Mouse (Mus musculus): ENCODE results near the gene Tmed2. TPM values are rescaled to one million over a fixed set of nuclear protein-coding genes. Genes with fewer than 3 reads are reported as not detected.
"Not testable (repeated sequence)": the region's sequence is repeated elsewhere in the genome, so short reads cannot be mapped to it uniquely, and the experiment has no call there.

The Tmed2 gene
- polyA plus RNA-seq, 1 experiment from 2014 or later, result 465 TPM

DNA sequence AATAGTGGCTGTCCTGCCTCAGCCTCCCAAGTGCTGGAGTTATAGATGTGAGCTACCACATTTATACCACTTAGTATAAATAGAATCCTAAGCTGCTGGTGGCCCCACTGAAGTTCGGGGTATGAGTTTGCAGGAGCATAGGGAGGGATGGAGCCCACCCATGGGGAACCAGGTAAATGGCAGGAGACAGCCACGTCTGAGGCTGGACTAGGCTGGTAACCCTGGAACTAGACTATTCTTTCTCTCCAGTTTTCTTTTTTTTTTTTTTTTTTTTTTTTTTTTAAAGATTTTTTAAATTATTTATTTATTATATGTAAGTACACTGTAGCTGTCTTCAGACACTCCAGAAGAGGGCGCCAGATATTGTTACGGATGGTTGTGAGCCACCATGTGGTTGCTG lies 40.5 kb upstream of the Tmed2 start:
- 80% methylated on average over 2 of the region's 4 CpGs for WGBS
- ATAC-seq (replicated peaks; ENCODE audit: low FRiP score); H3K4me2 ChIP-seq (ENCODE audit: low read depth, low read length, severe bottlenecking); H3K27me3 ChIP-seq (ENCODE audit: control insufficient read depth, insufficient read depth, low read length); H3K9me3 ChIP-seq (ENCODE audit: control insufficient read depth, low read length); H3K27ac ChIP-seq (ENCODE audit: low read depth, low read length); H3K4me3 ChIP-seq (ENCODE audit: low read depth, low read length); H3K36me3 ChIP-seq (ENCODE audit: control insufficient read depth, insufficient read depth, low read length); H3K9ac ChIP-seq (ENCODE audit: low read length); H3K4me1 ChIP-seq (replicated peaks; ENCODE audit: control insufficient read depth, insufficient read depth, low read length); DNase-seq (ENCODE audit: low spot score): not testable (repeated sequence)

DNA sequence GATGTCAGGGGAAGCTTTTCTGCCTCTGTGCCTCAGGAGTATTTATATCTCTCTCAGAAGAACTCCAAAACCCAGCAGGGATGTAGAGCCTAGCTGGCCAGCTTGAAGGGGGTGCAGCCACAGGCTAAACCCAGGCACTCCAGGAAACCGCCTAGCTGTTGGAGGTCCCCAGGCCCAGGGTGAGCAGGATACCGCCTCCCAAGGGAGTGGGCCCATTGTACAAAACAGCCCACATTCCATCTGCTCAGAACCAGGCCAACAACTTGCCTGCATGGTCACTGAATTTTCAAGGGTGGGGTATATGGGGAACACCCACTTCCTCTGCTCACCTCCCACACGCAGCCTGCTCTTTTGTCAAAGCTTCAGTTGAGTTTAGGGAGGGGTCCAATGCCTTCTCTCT lies 39.9 kb upstream of the Tmed2 start:
- no peak overlapping the region for H3K4me3 ChIP-seq (ENCODE audit: low read depth, low read length)
- H3K9me3 ChIP-seq (ENCODE audit: control insufficient read depth, low read length), result no peaks in the 10 kb centered on the region
- 91% methylated on average over 3 of the region's 3 CpGs for WGBS
- no peak overlapping the region for H3K9ac ChIP-seq (ENCODE audit: low read length)
- H3K4me2 ChIP-seq (ENCODE audit: low read depth, low read length, severe bottlenecking), result no peak overlapping the region
- H3K36me3 ChIP-seq (ENCODE audit: control insufficient read depth, insufficient read depth, low read length), result no peaks in the 10 kb centered on the region; the same call in 1 of the 2 replicates
- no peak overlapping the region for H3K27ac ChIP-seq (ENCODE audit: low read depth, low read length)
- no peak for DNase-seq (ENCODE audit: low spot score)
- no peaks in the 10 kb centered on the region for H3K27me3 ChIP-seq (ENCODE audit: control insufficient read depth, insufficient read depth, low read length)
- H3K4me1 ChIP-seq (replicated peaks; ENCODE audit: control insufficient read depth, insufficient read depth, low read length), result no peaks in the 10 kb centered on the region
- no peak for ATAC-seq (replicated peaks; ENCODE audit: low FRiP score)

DNA sequence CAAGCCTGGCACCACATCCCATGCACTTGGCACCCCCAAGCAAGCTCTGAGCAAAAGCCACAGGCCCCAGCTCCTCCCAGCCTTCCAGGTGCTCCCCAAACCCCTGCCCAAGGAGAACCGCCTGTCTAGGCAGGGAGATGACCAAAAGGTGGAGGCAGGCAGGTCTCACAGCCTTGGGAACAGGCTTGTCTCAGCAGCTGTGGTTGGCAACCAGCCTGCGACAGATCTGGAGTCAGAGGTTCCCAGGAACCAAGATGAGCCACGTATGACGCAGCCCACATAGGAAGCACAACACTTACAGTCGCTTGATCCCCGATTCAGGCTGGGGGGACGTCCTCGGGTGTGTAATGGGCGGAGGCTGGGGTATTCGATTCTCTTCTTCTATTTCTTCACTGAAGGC lies 39.0 kb upstream of the Tmed2 start:
- Histone ChIP-seq H3K27ac (ENCODE audit: low read depth, low read length) (no peak overlapping the region), H3K9ac (ENCODE audit: low read length) (no peak overlapping the region), H3K4me2 (ENCODE audit: low read depth, low read length, severe bottlenecking) (no peak overlapping the region), H3K4me3 (ENCODE audit: low read depth, low read length) (no peak overlapping the region), H3K36me3 (ENCODE audit: control insufficient read depth, insufficient read depth, low read length) (no peaks in the 10 kb centered on the region; the same call in 1 of the 2 replicates), H3K4me1 (replicated peaks; ENCODE audit: control insufficient read depth, insufficient read depth, low read length) (no peaks in the 10 kb centered on the region), H3K9me3 (ENCODE audit: control insufficient read depth, low read length) (no peaks in the 10 kb centered on the region), H3K27me3 (ENCODE audit: control insufficient read depth, insufficient read depth, low read length) (no peaks in the 10 kb centered on the region)
- WGBS, result 93% methylated on average over 10 of the region's 10 CpGs
- ATAC-seq (replicated peaks; ENCODE audit: low FRiP score) (no peak), DNase-seq (ENCODE audit: low spot score) (no peak)

DNA sequence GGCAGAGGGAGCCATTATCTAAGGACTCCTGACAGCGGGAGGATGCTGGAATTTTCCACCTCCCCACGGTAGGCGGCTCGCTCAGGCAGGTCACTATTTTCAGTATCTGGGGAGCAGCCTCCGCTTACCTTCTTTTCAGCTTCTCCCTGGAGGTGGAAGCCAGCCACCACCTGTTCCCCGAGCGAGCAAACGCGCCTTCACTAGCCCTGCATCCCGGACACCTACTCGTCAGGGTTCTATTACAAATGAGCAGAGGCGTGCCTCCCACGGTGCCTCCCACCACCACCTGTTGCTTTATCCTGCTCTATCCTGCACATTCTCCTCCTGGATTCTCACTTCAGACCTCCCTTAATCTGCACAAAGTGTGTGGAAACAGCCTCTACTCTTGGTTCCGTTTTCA lies 36.8 kb upstream of the Tmed2 start:
- H3K27ac ChIP-seq (ENCODE audit: low read depth, low read length), result no peak overlapping the region
- DNase-seq (ENCODE audit: low spot score) (no peak), ATAC-seq (replicated peaks; ENCODE audit: low FRiP score) (no peak)
- H3K9me3 ChIP-seq (ENCODE audit: control insufficient read depth, low read length), result no peaks in the 10 kb centered on the region
- WGBS, result 63% methylated on average over 14 of the region's 14 CpGs
- no peak overlapping the region for H3K9ac ChIP-seq (ENCODE audit: low read length)
- no peak overlapping the region for H3K4me2 ChIP-seq (ENCODE audit: low read depth, low read length, severe bottlenecking)
- no peaks in the 10 kb centered on the region for H3K27me3 ChIP-seq (ENCODE audit: control insufficient read depth, insufficient read depth, low read length)
- H3K36me3 ChIP-seq (ENCODE audit: control insufficient read depth, insufficient read depth, low read length), result no peaks in the 10 kb centered on the region; the same call in 1 of the 2 replicates
- no peaks in the 10 kb centered on the region for H3K4me1 ChIP-seq (replicated peaks; ENCODE audit: control insufficient read depth, insufficient read depth, low read length)
- no peak overlapping the region for H3K4me3 ChIP-seq (ENCODE audit: low read depth, low read length)

DNA sequence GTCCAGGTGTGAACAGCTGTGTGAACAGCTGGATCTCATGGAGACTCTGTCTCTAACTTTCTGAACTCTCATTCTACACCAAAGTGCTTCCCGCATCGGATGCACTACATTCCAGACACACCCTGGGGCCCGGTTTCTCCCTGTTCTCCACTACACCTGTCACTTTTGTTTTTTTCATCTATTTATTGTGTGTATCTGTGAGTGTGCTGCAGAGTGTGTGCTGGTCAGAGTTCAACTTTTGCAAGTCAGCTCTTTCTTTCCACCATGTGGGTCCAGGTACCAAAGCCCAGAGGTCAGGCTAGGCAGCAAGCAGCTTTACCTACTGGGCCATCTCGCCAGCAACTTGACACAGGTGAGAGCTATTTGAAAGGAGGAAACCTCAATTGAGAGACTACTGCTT lies 35.3 kb upstream of the Tmed2 start:
- no peak for DNase-seq (ENCODE audit: low spot score)
- no peaks in the 10 kb centered on the region for H3K4me1 ChIP-seq (replicated peaks; ENCODE audit: control insufficient read depth, insufficient read depth, low read length)
- ATAC-seq (replicated peaks; ENCODE audit: low FRiP score), result no peak
- WGBS, result 92% methylated on average over 4 of the region's 4 CpGs
- H3K36me3 ChIP-seq (ENCODE audit: control insufficient read depth, insufficient read depth, low read length), result no peaks in the 10 kb centered on the region; the same call in 1 of the 2 replicates
- H3K9ac ChIP-seq (ENCODE audit: low read length), result no peak overlapping the region
- no peaks in the 10 kb centered on the region for H3K27me3 ChIP-seq (ENCODE audit: control insufficient read depth, insufficient read depth, low read length)
- no peak overlapping the region for H3K4me3 ChIP-seq (ENCODE audit: low read depth, low read length)
- no peaks in the 10 kb centered on the region for H3K9me3 ChIP-seq (ENCODE audit: control insufficient read depth, low read length)
- no peak overlapping the region for H3K4me2 ChIP-seq (ENCODE audit: low read depth, low read length, severe bottlenecking)
- no peak overlapping the region for H3K27ac ChIP-seq (ENCODE audit: low read depth, low read length)

DNA sequence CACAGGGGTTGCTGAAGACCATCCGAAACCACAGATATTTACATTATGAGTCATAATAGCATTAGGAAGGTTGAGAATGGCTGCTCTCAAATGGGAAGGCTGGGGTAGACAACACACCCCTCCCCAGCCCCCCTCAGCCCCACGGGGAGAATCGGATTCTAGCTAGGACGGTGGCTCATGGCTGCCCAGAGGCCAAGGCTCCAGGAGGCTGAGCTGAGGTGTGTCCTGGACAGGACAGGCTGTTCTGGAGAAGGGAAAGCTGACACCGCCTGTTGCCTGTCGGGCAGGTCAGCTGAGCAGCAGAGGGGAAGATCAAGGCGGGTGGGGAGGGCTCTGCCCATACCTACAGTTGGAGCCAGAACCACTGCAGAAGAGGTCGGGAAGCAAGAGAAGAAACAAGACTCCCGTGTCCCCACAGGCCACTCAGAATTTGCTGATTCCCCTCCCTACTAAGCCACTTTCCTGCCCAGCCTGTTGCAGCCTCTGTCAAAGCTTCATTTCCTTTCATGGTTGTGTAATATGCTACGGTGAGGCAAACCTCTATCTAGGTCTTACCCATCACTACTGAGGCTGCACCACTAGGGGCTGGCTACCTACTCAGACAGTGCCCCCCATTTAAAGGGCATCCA lies 33.6 kb upstream of the Tmed2 start:
- WGBS, result 84% methylated on average over 10 of the region's 10 CpGs
- DNase-seq (ENCODE audit: low spot score), result no peak
- H3K4me3 ChIP-seq (ENCODE audit: low read depth, low read length), result no peak overlapping the region
- H3K27ac ChIP-seq (ENCODE audit: low read depth, low read length), result no peak overlapping the region
- H3K27me3 ChIP-seq (ENCODE audit: control insufficient read depth, insufficient read depth, low read length), result no peaks in the 10 kb centered on the region
- H3K4me2 ChIP-seq (ENCODE audit: low read depth, low read length, severe bottlenecking), result no peak overlapping the region
- no peaks in the 10 kb centered on the region for H3K9me3 ChIP-seq (ENCODE audit: control insufficient read depth, low read length)
- no peaks in the 10 kb centered on the region for H3K36me3 ChIP-seq (ENCODE audit: control insufficient read depth, insufficient read depth, low read length)
- H3K9ac ChIP-seq (ENCODE audit: low read length), result no peak overlapping the region
- H3K4me1 ChIP-seq (replicated peaks; ENCODE audit: control insufficient read depth, insufficient read depth, low read length), result no peaks in the 10 kb centered on the region
- no peak for ATAC-seq (replicated peaks; ENCODE audit: low FRiP score)

DNA sequence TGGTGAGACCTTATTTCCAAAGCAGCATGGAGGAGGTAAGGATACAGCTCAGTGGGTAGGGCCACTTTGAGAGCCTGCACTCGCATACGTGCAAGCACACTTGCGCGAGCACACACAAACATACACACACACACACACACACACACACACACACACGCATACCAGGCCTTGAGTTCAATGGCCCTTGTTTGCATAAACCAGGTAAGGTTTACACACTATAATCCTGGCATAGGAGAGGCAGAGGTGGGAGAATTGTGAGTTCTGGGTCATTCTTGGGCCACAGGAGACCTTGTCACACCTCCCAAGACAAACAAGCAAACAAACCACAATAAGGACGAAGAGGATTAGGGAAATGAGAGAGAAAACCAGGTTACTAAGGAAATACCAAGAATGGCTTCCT lies 31.3 kb upstream of the Tmed2 start:
- no peaks in the 10 kb centered on the region for H3K27me3 ChIP-seq (ENCODE audit: control insufficient read depth, insufficient read depth, low read length)
- H3K9me3 ChIP-seq (ENCODE audit: control insufficient read depth, low read length), result no peaks in the 10 kb centered on the region
- ATAC-seq (replicated peaks; ENCODE audit: low FRiP score) (no peak), DNase-seq (ENCODE audit: low spot score) (no peak)
- no peak overlapping the region for H3K27ac ChIP-seq (ENCODE audit: low read depth, low read length)
- H3K4me1 ChIP-seq (replicated peaks; ENCODE audit: control insufficient read depth, insufficient read depth, low read length), result no peaks in the 10 kb centered on the region
- no peak overlapping the region for H3K4me3 ChIP-seq (ENCODE audit: low read depth, low read length)
- no peak overlapping the region for H3K9ac ChIP-seq (ENCODE audit: low read length)
- H3K36me3 ChIP-seq (ENCODE audit: control insufficient read depth, insufficient read depth, low read length), result no peaks in the 10 kb centered on the region
- no peak overlapping the region for H3K4me2 ChIP-seq (ENCODE audit: low read depth, low read length, severe bottlenecking)
- 94% methylated on average over 6 of the region's 6 CpGs for WGBS

DNA sequence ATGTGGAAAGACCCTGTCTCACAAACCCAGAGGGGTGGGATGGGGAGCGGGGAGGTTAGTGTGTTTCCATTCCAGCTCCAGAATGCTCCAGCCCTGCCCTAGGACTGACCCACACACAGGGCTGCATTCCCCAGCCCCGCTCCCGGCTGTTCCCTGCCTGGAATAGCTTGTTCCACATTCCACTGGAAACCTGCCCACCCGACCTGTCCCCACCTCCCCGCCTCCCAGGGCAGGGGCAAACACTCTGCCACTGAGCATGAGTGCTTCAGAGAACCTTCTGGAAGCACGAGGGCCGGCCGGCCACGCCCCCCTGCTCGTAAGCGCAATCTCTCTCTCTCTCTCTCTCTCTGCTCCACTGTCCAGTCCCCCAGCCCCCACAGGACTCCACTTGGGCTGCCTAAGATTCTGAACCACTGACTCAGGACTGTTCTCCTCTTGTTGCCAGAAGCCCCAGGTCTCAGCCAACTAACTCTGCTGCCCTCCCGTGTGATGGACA lies 30.7 kb upstream of the Tmed2 start:
- H3K4me3 ChIP-seq (ENCODE audit: low read depth, low read length), result no peak overlapping the region
- H3K27ac ChIP-seq (ENCODE audit: low read depth, low read length), result no peak overlapping the region
- H3K9me3 ChIP-seq (ENCODE audit: control insufficient read depth, low read length), result no peaks in the 10 kb centered on the region
- H3K4me1 ChIP-seq (replicated peaks; ENCODE audit: control insufficient read depth, insufficient read depth, low read length), result no peaks in the 10 kb centered on the region
- H3K27me3 ChIP-seq (ENCODE audit: control insufficient read depth, insufficient read depth, low read length), result no peaks in the 10 kb centered on the region
- ATAC-seq (replicated peaks; ENCODE audit: low FRiP score) (no peak), DNase-seq (ENCODE audit: low spot score) (no peak)
- H3K36me3 ChIP-seq (ENCODE audit: control insufficient read depth, insufficient read depth, low read length), result no peaks in the 10 kb centered on the region
- no peak overlapping the region for H3K9ac ChIP-seq (ENCODE audit: low read length)
- H3K4me2 ChIP-seq (ENCODE audit: low read depth, low read length, severe bottlenecking), result no peak overlapping the region
- WGBS, result 80% methylated on average over 12 of the region's 12 CpGs

DNA sequence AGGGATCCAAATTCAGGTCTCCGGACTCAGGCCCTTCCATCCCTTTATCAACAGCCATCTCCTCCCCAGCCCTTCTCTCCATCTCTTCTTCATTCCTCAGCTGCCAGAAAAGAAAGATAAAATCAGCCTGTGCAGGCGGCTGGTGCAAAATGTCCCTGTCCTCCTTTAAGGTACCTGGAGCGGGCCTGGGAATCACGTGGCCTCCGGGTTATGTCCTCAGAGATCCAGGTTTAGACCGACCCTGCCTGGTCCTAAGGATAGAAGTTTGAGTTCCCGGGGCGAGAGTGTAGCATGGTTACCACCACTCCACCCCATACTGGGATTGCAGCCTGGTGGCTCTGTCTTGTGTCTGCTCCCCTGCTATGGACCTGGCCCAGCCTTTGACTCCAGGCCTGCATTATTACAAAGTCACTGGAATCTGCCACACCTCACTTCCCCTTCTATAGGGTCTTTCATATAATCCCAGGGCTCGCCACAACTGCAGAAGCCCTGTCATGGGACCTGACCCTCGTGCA lies 29.9 kb upstream of the Tmed2 start:
- Histone ChIP-seq H3K4me3 (ENCODE audit: low read depth, low read length) (no peak overlapping the region), H3K27me3 (ENCODE audit: control insufficient read depth, insufficient read depth, low read length) (no peaks in the 10 kb centered on the region), H3K27ac (ENCODE audit: low read depth, low read length) (no peak overlapping the region), H3K4me1 (replicated peaks; ENCODE audit: control insufficient read depth, insufficient read depth, low read length) (no peaks in the 10 kb centered on the region), H3K9ac (ENCODE audit: low read length) (no peak overlapping the region), H3K36me3 (ENCODE audit: control insufficient read depth, insufficient read depth, low read length) (no peaks in the 10 kb centered on the region; the same call in 1 of the 2 replicates), H3K4me2 (ENCODE audit: low read depth, low read length, severe bottlenecking) (no peak overlapping the region), H3K9me3 (ENCODE audit: control insufficient read depth, low read length) (no peaks in the 10 kb centered on the region)
- ATAC-seq (replicated peaks; ENCODE audit: low FRiP score) (no peak), DNase-seq (ENCODE audit: low spot score) (no peak)
- WGBS, result 86% methylated on average over 10 of the region's 10 CpGs
